Mouse (Mus musculus): ENCODE data around the gene Arid3c. TPM values are rescaled to one million over a fixed set of nuclear protein-coding genes. Genes with fewer than 3 reads are reported as not detected.
A peak's percentile ranks its signal among the peaks of the same experiment; 100 is the strongest.
"Not testable (repeated sequence)": the region's sequence is repeated elsewhere in the genome, so short reads cannot be mapped to it uniquely, and the experiment has no call there.

The Arid3c gene
- polyA plus RNA-seq, 1 experiment from 2014 or later = not detected

DNA sequence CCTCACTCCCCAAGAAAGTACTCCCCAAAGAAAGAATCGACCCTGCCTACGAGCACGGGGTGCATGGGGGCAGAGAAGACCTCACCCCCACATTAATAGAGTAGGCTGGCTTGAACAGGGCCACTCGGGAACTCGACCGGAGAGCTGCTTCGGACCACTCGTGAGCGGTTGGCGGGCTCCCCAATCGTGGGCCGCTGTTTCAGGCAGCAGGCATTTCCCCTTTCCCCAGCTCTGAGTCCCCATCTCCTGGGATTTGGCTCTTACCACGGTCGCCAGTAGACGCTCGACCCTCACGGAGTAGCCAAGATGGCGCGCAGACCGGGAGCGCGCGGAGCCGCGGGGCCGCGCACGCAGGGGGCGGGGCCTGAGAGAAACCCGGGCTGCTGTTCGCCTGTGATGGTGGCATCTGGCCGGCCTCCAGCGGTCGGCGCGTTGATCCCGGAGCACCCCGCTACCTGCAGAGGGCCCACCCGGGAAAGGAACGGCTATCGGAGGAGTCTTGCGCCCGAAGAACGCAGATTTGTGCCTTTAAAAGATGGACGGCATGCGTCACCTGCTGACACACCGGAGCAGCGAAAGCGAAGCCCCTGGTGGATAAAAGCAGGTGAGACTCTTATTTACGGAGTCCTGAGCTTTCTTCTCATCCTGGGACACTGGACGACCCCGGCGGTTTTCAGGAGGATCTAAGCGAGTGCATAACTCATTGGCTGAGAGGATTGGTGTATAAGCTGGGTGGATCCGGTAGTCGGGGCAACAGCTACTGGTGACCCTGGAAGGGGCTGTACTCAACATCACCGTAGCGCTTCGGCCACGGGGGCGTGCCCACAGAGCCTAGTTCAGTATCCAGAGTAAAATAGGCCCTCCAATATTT, 17.5 kb downstream of the Arid3c start, which contains the start of gene Rpp25l:
Rpp25l (minus strand) TSS at position 338 of the 871 bp plus-strand sequence.
- H3K4me1 ChIP-seq = peaks cover 23% of the 10 kb centered on the region
- peak; percentile 71 for ATAC-seq (ENCODE audit: borderline replicate concordance, extremely low read depth, low FRiP score, low TSS enrichment)
- peak within 1 kb of the TSS; percentile 97 for H3K9ac ChIP-seq
- peak within 1 kb of the TSS; percentile 88 for H3K4me3 ChIP-seq
- H3K36me3 ChIP-seq = peaks cover 17% of the 10 kb centered on the region
- H3K27me3 ChIP-seq = no peaks in the 10 kb centered on the region
- under 1% methylated on average over 61 of the region's 61 CpGs for WGBS
- H3K27ac ChIP-seq = peak within 1 kb of the TSS; percentile 82
- peak within 1 kb of the TSS; percentile 95 for H3K4me2 ChIP-seq
- no peaks in the 10 kb centered on the region for H3K9me3 ChIP-seq

DNA sequence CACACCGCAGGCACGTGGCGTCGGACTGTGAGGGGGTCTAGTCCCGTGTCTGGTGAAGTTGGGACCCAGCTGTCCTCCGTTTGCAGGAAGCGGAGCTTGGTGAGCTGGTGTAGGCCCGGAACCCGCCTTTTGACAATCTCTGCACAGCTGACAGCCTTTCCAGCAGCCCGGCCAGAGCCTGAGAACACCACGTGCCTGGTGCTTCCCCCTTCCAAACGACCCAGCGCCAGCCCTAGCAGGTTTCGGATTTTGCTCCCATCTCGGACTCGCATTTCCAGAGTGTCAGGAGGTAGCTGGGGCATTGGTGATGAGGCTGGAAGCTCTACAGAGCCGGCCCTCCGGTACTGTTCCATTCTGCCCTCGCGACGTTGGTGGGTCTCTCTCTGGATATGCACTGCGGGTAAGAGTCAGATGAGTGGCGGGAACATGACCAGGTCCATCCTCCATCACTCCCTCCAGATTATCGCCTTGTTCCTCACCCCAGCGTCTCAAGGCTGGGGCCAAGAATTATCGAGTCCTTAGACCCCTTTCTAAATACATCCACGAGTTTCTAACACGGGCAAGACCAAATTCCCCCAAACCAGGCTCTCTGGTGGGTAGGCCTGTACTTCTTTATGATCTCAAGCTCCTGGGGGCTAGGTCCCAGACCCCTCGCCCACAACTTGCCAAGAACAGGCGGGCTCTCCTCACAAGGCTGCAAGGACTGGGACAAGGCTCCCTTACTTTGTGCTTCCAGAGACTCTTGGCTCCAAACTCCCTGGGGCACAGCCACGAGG, 18.3 kb downstream of the Arid3c start:
- Histone ChIP-seq H3K4me3 (peak overlapping the region; percentile 88), H3K9me3 (no peaks in the 10 kb centered on the region), H3K4me1 (peaks cover 25% of the 10 kb centered on the region), H3K4me2 (peak overlapping the region; percentile 95), H3K27ac (peak overlapping the region; percentile 82), H3K27me3 (no peaks in the 10 kb centered on the region), H3K36me3 (peaks cover 10% of the 10 kb centered on the region; the same call in 1 of the 2 replicates), H3K9ac (peak overlapping the region; percentile 97)
- WGBS = 29% methylated on average over 31 of the region's 31 CpGs
- ATAC-seq (ENCODE audit: borderline replicate concordance, extremely low read depth, low FRiP score, low TSS enrichment) = peak; percentile 15; the same call in 1 of the 2 replicates

DNA sequence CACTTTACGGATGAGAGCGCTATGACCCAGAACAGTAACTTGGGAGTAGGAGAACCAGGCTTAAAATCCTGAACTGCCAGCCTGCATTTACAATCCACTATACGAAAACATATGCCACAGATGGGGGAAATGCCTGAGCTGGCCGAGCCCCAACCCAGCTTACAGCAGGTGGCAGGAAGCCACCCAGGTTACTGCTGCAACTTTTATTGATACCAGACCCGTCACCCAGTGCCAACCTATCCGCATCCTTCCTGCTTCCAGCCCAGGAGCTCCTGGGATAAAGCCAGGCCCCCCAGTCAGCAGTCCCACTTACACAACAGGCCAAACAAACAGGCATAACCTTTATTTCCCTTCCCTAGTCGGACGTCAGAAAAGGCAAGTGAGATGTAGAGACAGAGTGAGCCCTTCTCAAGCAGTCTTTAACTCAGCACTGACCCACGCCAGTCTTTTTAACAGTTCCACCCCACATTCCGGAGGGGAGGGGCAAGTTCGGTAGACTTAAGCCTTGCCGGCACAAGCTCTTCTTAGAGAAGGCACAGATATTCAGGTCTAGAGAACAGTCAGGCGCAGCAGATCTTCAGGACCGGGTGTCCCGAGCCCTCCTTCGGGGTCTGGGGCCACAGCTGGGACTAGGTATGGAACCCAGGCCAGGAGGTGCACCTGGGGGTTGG, 19.1 kb downstream of the Arid3c start:
- WGBS = 64% methylated on average over 16 of the region's 16 CpGs
- Histone ChIP-seq H3K36me3 (peaks cover 5% of the 10 kb centered on the region; the same call in 1 of the 2 replicates), H3K4me1 (peaks cover 30% of the 10 kb centered on the region), H3K4me2 (peak overlapping the region; percentile 95), H3K9me3 (no peaks in the 10 kb centered on the region), H3K27me3 (no peaks in the 10 kb centered on the region), H3K9ac (peak overlapping the region; percentile 97), H3K27ac (no peak overlapping the region; the same call in 1 of the 2 replicates), H3K4me3 (peak overlapping the region; percentile 88)
- ATAC-seq (ENCODE audit: borderline replicate concordance, extremely low read depth, low FRiP score, low TSS enrichment) = no peak

DNA sequence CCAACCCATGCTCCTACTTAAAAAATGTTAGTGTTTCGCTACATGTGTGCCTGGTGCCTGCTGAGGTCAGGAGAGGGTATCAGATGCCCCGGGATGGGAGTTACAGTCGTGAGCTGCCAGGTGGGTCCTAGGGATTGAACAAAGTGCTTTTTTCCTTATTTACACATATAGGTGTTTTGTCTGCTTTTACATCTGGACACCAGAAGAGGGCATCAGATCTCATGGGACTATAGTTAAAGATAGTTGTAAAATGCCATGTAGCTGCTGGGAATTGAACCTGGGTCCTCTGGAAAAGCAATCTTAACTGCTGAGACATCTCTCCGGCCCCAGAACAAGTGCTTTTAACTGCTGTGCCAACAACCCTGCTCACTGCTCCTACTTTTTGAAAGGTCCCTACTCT, 20.7 kb downstream of the Arid3c start:
- Histone ChIP-seq H3K27me3 (peaks cover 4% of the 10 kb centered on the region; the same call in 1 of the 2 replicates), H3K36me3 (peaks cover 2% of the 10 kb centered on the region; the same call in 1 of the 2 replicates), H3K27ac (no peak overlapping the region), H3K4me1 (peaks cover 35% of the 10 kb centered on the region), H3K9ac (no peak overlapping the region), H3K4me2 (no peak overlapping the region), H3K9me3 (no peaks in the 10 kb centered on the region), H3K4me3 (no peak overlapping the region)
- WGBS = 50% methylated on average over 4 of the region's 4 CpGs
- ATAC-seq (ENCODE audit: borderline replicate concordance, extremely low read depth, low FRiP score, low TSS enrichment) = no peak

DNA sequence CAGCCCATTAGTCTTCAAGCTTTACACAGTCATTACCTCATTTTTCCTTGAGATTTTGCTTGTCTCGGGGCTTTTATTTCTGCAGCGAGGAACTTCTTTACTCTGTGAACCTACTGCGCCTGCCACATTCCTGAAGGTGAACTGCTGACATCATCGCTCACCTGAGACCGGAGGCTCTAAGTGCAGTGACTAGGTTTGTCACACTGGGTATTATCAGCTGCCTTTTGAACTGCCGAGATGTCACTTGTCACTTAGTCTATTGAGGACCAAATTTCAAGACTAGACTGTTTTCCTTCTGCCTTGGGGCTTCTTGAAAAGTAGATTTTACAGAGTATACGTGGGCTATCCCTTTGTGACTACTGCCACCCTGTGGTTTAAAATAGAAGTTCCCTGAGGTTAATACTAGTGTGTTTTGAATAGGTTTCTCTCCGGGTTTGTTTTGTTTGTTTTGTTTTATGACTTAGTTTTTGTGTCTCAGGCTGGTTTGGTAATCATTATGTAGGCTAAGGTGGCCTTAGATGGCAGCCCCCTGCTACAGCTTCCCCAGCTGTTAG, 22.7 kb downstream of the Arid3c start:
- ATAC-seq (ENCODE audit: borderline replicate concordance, extremely low read depth, low FRiP score, low TSS enrichment) = no peak
- Histone ChIP-seq H3K9me3 (no peaks in the 10 kb centered on the region), H3K27ac (no peak overlapping the region), H3K4me3 (no peak overlapping the region), H3K9ac (no peak overlapping the region), H3K4me2 (peak overlapping the region; percentile 13; the same call in 1 of the 2 replicates), H3K4me1 (peaks cover 30% of the 10 kb centered on the region), H3K36me3 (no peaks in the 10 kb centered on the region), H3K27me3 (peaks cover 7% of the 10 kb centered on the region; the same call in 1 of the 2 replicates)
- WGBS = 21% methylated on average over 8 of the region's 8 CpGs

DNA sequence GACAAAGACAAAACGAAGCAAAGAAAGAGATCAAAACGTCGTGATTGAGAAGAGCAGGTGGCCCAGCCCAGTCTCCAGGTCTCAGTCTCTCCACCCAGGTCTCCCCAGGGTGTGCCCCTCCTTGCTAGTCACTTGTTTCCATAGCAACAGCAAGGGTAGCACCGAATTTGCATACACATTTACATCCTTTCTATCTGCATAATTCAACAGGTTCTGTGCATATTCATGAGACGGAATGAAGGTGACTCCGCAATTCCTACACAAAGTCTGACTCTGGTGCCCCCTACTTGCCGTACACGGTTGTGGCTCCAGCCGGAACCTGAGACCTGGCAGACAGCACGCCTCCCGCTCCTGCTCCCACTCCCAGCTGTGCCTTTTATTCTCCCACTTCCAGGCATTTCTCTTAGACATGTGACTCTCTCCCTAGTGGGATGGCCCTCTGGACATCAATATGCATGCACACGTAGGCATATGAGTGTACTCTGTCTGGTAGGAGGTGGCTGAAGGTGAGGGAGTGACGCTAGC, 23.9 kb downstream of the Arid3c start:
- 4% methylated on average over 13 of the region's 13 CpGs for WGBS
- ATAC-seq (ENCODE audit: borderline replicate concordance, extremely low read depth, low FRiP score, low TSS enrichment) = peak; percentile 41; the same call in 1 of the 2 replicates
- H3K4me3 ChIP-seq = no peak overlapping the region

DNA sequence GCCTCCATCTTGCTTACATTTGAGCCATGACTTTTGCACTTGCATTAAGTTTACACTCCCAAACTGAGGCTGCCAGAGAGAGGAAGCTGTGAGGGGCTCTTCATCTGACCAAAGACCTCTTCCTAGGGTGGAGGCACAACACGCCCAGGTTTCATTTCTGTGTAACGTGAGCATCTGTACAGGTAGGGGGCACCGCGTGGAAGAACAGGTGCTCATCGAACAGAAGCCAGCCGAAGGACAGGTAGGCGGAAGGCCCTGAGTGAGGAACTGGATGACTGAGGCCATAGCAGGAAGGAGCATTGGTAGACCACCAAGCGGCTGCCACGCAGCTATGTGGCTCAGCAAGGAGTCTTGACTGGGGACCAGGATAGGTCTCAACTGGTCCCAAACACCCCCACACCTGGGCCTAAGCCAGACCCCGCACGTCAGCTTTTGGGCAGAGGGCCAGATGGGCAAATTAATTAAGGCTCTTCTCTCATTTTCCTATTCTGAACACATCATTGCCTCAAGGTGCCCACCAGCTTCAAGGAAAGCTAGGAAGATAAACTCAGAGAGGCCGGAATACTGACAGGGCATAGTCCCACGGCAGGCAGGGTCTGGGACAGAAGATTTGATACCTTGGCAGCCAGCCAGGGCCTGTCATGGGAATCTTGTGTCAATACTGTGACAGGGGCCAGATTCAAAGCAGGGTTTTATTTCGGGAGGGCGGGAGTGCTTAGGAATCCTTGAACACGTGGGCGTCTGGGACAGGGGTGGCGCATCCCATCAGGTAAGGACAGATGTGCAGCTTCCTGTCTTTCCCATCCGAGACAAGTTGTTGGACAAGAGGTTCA, 24.8 kb downstream of the Arid3c start:
- Histone ChIP-seq H3K4me1 (peaks cover 16% of the 10 kb centered on the region; the same call in 1 of the 2 replicates), H3K4me2 (no peak overlapping the region), H3K9ac (no peak overlapping the region), H3K9me3 (no peaks in the 10 kb centered on the region), H3K4me3 (no peak overlapping the region), H3K27ac (no peak overlapping the region), H3K27me3 (peaks cover 7% of the 10 kb centered on the region; the same call in 1 of the 2 replicates), H3K36me3 (no peaks in the 10 kb centered on the region)
- 0 out of 2 replicates have a peak, but pooled peaks have one; percentile 37 for ATAC-seq (ENCODE audit: borderline replicate concordance, extremely low read depth, low FRiP score, low TSS enrichment)
- WGBS = 51% methylated on average over 19 of the region's 19 CpGs

More for the DNA sequence above, 23.9 kb downstream of the Arid3c start:
- no peaks in the 10 kb centered on the region for H3K36me3 ChIP-seq
- peaks cover 7% of the 10 kb centered on the region; the same call in 1 of the 2 replicates for H3K27me3 ChIP-seq
- peaks cover 23% of the 10 kb centered on the region for H3K4me1 ChIP-seq
- H3K4me2 ChIP-seq = peak overlapping the region; percentile 13; the same call in 1 of the 2 replicates
- H3K9me3 ChIP-seq = no peaks in the 10 kb centered on the region
- no peak overlapping the region for H3K9ac ChIP-seq
- H3K27ac ChIP-seq = no peak overlapping the region

DNA sequence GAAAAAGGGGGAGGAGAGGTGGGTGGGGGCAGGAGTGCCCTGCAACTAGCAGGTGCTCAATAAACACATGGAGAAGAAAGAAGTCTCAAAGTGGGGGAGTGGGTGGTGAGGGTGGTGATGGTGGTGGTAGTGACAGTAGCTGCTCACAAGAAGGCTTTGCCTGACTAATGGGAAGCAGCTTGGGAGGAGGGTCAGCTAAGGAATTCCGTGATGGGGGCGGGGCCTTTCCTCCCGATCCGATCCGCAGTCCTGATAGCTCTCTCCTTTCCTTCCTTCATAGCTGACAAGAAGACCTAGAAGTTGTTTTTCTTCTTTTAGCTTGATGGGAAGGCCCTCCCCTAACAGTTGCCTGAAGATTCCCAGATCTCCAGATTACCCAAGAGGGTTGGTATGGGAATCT, 26.3 kb downstream of the Arid3c start:
- Histone ChIP-seq H3K27me3 (peaks cover 7% of the 10 kb centered on the region; the same call in 1 of the 2 replicates), H3K27ac (no peak overlapping the region), H3K4me2 (no peak overlapping the region), H3K4me1 (peaks cover 16% of the 10 kb centered on the region; the same call in 1 of the 2 replicates), H3K9ac (no peak overlapping the region), H3K36me3 (no peaks in the 10 kb centered on the region), H3K9me3 (no peaks in the 10 kb centered on the region), H3K4me3 (no peak overlapping the region)
- no peak for ATAC-seq (ENCODE audit: borderline replicate concordance, extremely low read depth, low FRiP score, low TSS enrichment)
- WGBS = 0% methylated on average over 5 of the region's 5 CpGs

DNA sequence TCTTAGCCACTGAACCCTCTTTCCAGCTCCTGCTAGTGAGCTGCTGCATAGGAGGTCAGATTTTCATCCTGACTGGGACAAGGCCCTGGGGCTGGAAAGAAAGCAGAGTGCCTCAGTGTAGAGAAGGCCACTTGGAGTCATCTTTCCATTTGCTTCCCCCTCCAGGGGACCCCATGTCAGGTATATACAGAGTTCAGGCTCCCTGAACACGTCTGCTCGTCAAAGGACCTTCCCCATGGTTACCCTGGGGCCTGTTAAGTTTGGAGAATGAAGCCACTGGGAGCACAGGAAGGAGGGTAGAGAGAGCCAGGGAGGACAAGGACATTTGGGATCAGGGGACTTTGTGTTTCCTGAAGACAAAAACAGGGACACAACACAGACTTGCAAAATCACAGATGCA, 28.7 kb downstream of the Arid3c start:
- H3K9me3 ChIP-seq; H3K4me3 ChIP-seq; H3K9ac ChIP-seq; H3K36me3 ChIP-seq; H3K27me3 ChIP-seq; H3K4me2 ChIP-seq; ATAC-seq (ENCODE audit: borderline replicate concordance, extremely low read depth, low FRiP score, low TSS enrichment); H3K27ac ChIP-seq: not testable (repeated sequence)
- peaks cover 10% of the 10 kb centered on the region; the same call in 1 of the 2 replicates for H3K4me1 ChIP-seq
- 71% methylated on average over 2 of the region's 2 CpGs for WGBS

DNA sequence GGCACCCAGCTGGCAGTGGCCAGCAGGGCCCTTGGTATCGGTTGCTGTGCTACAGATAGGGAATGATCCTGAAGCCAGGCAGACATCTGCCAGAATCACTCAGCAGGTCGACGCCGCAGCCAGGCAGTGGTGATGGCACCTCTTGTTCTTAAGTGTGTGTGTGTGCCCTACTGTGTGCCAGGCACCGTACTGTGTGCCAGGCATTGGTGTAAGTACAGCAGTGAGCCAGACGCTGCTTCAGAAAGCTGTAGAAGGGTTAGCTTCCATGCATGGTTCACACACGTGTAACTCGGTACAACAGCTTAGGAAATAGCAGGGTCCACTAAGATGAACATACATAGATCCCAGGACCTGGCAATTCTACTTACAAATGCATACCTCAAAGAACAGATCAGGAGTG, 30.7 kb downstream of the Arid3c start:
- not testable (repeated sequence) for H3K4me1 ChIP-seq; H3K36me3 ChIP-seq; H3K9me3 ChIP-seq; H3K4me2 ChIP-seq; H3K27ac ChIP-seq; H3K9ac ChIP-seq; ATAC-seq (ENCODE audit: borderline replicate concordance, extremely low read depth, low FRiP score, low TSS enrichment); H3K27me3 ChIP-seq; H3K4me3 ChIP-seq
- WGBS = 89% methylated on average over 4 of the region's 8 CpGs
